Mouse (Mus musculus): ENCODE measurements around the gene Cyp4f13. TPM values are rescaled to one million over a fixed set of nuclear protein-coding genes. Genes with fewer than 3 reads are reported as not detected.

Gene Cyp4f13
- total and polyA plus RNA-seq, 3 experiments: 11.9 to 18.6 (median 18.5) TPM

DNA sequence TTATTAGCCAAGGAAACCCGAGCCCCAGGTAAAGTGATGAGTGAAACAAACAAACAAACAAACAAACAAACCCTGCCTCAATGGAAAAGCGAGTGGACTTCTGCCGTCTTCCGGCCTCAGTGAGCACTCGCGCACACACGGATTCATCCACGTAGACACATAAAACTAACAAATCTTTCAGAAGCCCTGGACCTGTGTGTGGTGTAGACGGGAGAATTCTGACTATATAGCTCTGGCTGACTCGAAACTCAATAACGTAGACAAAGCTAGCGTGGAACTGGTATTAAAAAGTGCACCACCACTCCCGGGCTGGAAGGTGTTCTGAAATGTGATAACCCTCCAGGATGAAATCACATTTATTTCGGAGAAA, 18.0 kb upstream of the Cyp4f13 start:
- Histone ChIP-seq H3K27ac (ENCODE audit: insufficient read depth, low read depth) (no peak overlapping the region; the same call in 1 of the 2 replicates), H3K79me2 (replicated peaks; ENCODE audit: control insufficient read depth, extremely low read depth, insufficient read depth, poor library complexity, severe bottlenecking) (peaks cover 25% of the 10 kb centered on the region), H3K9me3 (replicated peaks; ENCODE audit: low read length) (peaks cover 3% of the 10 kb centered on the region), H3K4me3 (replicated peaks in 1 of 3; ENCODE audit: low read depth in 2 of 3, low read length in 2 of 3, poor library complexity in 1 of 3) (peak overlapping the region; percentile 78 to 96 (median 86)), H3K36me3 (replicated peaks in 1 of 2; ENCODE audit: control insufficient read depth in 1 of 2, insufficient read depth in 1 of 2, low read length in 1 of 2) (peaks cover 0 to 6% of the 10 kb centered on the region in 2 experiments), H3K27me3 (replicated peaks) (no peaks in the 10 kb centered on the region), H3K4me2 (ENCODE audit: insufficient read depth, low read depth, poor library complexity, severe bottlenecking) (peak overlapping the region; percentile 82), H3K4me1 (ENCODE audit: control insufficient read depth in 1 of 2, insufficient read depth in 2 of 2) (peaks cover 4 to 12% of the 10 kb centered on the region in 2 experiments; a peak in 3 of 4 replicates), H3K9ac (ENCODE audit: insufficient read depth, low read depth) (peak overlapping the region; percentile 81)
- no peak for DNase-seq (ENCODE audit: extremely low read depth)
- in situ Hi-C loops (cut with MboI; ENCODE audit: low pct_ligation_motif_present, low pct_unique_long_range_greater_than_20kb, low sequenced_read_pairs) (no loop called here), dilution Hi-C loops (cut with MboI; ENCODE audit: extremely low pct_ligation_motif_present, extremely low pct_unique_long_range_greater_than_20kb, low sequenced_read_pairs) (no loop called here)
- TF ChIP-seq CHD1 (IDR thresholded peaks at IDR 0.05; ENCODE audit: low read depth, low read length): no peak
- TF ChIP-seq ELF1 (IDR thresholded peaks at IDR 0.05; ENCODE audit: low read depth, low read length): no peak
- TF ChIP-seq ZNF384 (IDR thresholded peaks at IDR 0.05; ENCODE audit: low read depth, low read length): no peak
- TF ChIP-seq USF1 (IDR thresholded peaks at IDR 0.05; ENCODE audit: low read depth, low read length): no peak
- no peak for TF ChIP-seq RAD21 (IDR thresholded peaks at IDR 0.05; ENCODE audit: low read depth, low read length)
- no peak for TF ChIP-seq UBTF (IDR thresholded peaks at IDR 0.05; ENCODE audit: low read depth, low read length)

DNA sequence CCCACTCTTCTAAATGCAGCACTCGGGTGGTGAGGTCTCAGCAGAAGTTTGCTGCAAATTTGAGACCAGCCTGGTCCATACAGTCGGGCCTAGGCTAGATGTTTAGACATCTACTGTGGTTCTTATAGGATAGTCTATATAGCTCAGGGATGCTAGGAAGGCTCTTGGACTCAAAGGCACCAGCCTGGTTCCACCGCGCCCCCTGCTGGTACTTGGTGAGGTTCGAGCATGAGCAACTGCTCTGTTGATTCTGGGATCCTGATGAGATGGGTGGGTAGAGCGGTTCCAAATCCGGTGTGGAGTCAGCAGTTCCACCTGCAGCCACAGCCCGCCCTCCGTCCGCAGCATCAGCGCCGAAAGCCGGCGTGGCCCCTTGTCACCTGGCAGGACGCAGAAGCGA, 4.2 kb upstream of the Cyp4f13 start:
- in situ Hi-C loops (cut with MboI; ENCODE audit: low pct_ligation_motif_present, low pct_unique_long_range_greater_than_20kb, low sequenced_read_pairs): no loop called here
- TF ChIP-seq SIN3A (IDR thresholded peaks at IDR 0.05; ENCODE audit: low read length) (no peak), RAD21 (IDR thresholded peaks at IDR 0.05; ENCODE audit: low read depth, low read length) (peak; percentile 47), CTCF (conservative IDR thresholded peaks at IDR 0.05 in 1 of 2, IDR thresholded peaks at IDR 0.05 in 1 of 2; ENCODE audit: low read depth in 2 of 2, low read length in 2 of 2) (peak in 1 of 2 experiments; percentile 71; a peak in 3 of 4 replicates), IRF4 (IDR thresholded peaks at IDR 0.05; ENCODE audit: low read depth, low read length) (no peak), CHD2 (IDR thresholded peaks at IDR 0.05; ENCODE audit: low read length) (no peak), ETS1 (conservative IDR thresholded peaks at IDR 0.05; ENCODE audit: low read depth, low read length) (no peak), SMC3 (IDR thresholded peaks at IDR 0.05; ENCODE audit: low read depth, low read length) (peak; percentile 65), BHLHE40 (IDR thresholded peaks at IDR 0.05; ENCODE audit: low read depth, low read length) (no peak), ZMIZ1 (IDR thresholded peaks at IDR 0.05; ENCODE audit: low read depth, low read length) (no peak), UBTF (IDR thresholded peaks at IDR 0.05; ENCODE audit: low read depth, low read length) (no peak), ELF1 (IDR thresholded peaks at IDR 0.05; ENCODE audit: low read depth, low read length) (no peak)
- no peaks in the 10 kb centered on the region for H3K79me2 ChIP-seq (replicated peaks; ENCODE audit: control insufficient read depth, extremely low read depth, insufficient read depth, poor library complexity, severe bottlenecking)
- dilution Hi-C loops (cut with MboI; ENCODE audit: extremely low pct_ligation_motif_present, extremely low pct_unique_long_range_greater_than_20kb, low sequenced_read_pairs): no loop called here
- H3K36me3 ChIP-seq (replicated peaks in 1 of 2; ENCODE audit: control insufficient read depth in 1 of 2, insufficient read depth in 1 of 2, low read length in 1 of 2): peaks cover 0 to 8% of the 10 kb centered on the region in 2 experiments
- no peak overlapping the region for H3K27ac ChIP-seq (ENCODE audit: insufficient read depth, low read depth)
- peaks cover 1 to 12% of the 10 kb centered on the region in 2 experiments for H3K4me1 ChIP-seq (ENCODE audit: control insufficient read depth in 1 of 2, insufficient read depth in 2 of 2)
- no peak overlapping the region for H3K4me2 ChIP-seq (ENCODE audit: insufficient read depth, low read depth, poor library complexity, severe bottlenecking)
- H3K4me3 ChIP-seq (replicated peaks in 1 of 3; ENCODE audit: low read depth in 2 of 3, low read length in 2 of 3, poor library complexity in 1 of 3): no peak overlapping the region
- peak; percentile 67 for DNase-seq (ENCODE audit: extremely low read depth)
- no peaks in the 10 kb centered on the region for H3K27me3 ChIP-seq (replicated peaks)
- H3K9me3 ChIP-seq (replicated peaks; ENCODE audit: low read length): no peaks in the 10 kb centered on the region
- H3K9ac ChIP-seq (ENCODE audit: insufficient read depth, low read depth): no peak overlapping the region

- Histone ChIP-seq H3K4me1 (ENCODE audit: control insufficient read depth in 1 of 2, insufficient read depth in 2 of 2) (peaks cover 5 to 17% of the 10 kb centered on the region in 2 experiments), H3K27me3 (replicated peaks) (no peaks in the 10 kb centered on the region), H3K79me2 (replicated peaks; ENCODE audit: control insufficient read depth, extremely low read depth, insufficient read depth, poor library complexity, severe bottlenecking) (no peaks in the 10 kb centered on the region), H3K36me3 (replicated peaks in 1 of 2; ENCODE audit: control insufficient read depth in 1 of 2, insufficient read depth in 1 of 2, low read length in 1 of 2) (peaks cover 0 to 4% of the 10 kb centered on the region in 2 experiments), H3K4me3 (replicated peaks in 1 of 3; ENCODE audit: low read depth in 2 of 3, low read length in 2 of 3, poor library complexity in 1 of 3) (no peak overlapping the region), H3K9ac (ENCODE audit: insufficient read depth, low read depth) (no peak overlapping the region), H3K27ac (ENCODE audit: insufficient read depth, low read depth) (no peak overlapping the region), H3K9me3 (replicated peaks; ENCODE audit: low read length) (no peaks in the 10 kb centered on the region), H3K4me2 (ENCODE audit: insufficient read depth, low read depth, poor library complexity, severe bottlenecking) (no peak overlapping the region)
- TF ChIP-seq NELFE (IDR thresholded peaks at IDR 0.05; ENCODE audit: low read depth, low read length): no peak
- no peak for TF ChIP-seq ELF1 (IDR thresholded peaks at IDR 0.05; ENCODE audit: low read depth, low read length)
- TF ChIP-seq JUND (conservative IDR thresholded peaks at IDR 0.05; ENCODE audit: low read depth, low read length): no peak
- no peak for TF ChIP-seq POLR2A (IDR thresholded peaks at IDR 0.05; ENCODE audit: low read depth, low read length)
- TF ChIP-seq HCFC1 (IDR thresholded peaks at IDR 0.05; ENCODE audit: low read depth, low read length): no peak
- no peak for TF ChIP-seq IRF4 (IDR thresholded peaks at IDR 0.05; ENCODE audit: low read depth, low read length)
- no peak for TF ChIP-seq CHD1 (IDR thresholded peaks at IDR 0.05; ENCODE audit: low read depth, low read length)
- TF ChIP-seq BHLHE40 (IDR thresholded peaks at IDR 0.05; ENCODE audit: low read depth, low read length): no peak
- in situ Hi-C loops (cut with MboI; ENCODE audit: low pct_ligation_motif_present, low pct_unique_long_range_greater_than_20kb, low sequenced_read_pairs) (no loop called here), dilution Hi-C loops (cut with MboI; ENCODE audit: extremely low pct_ligation_motif_present, extremely low pct_unique_long_range_greater_than_20kb, low sequenced_read_pairs) (no loop called here)
- DNase-seq (ENCODE audit: extremely low read depth): no peak
Measured at GRCm38 (mm10) chr17:32951006-32951405, 3.8 kb upstream of the Cyp4f13 start.

Data from CH12.LX (cell line).